Mouse (Mus musculus): Measurements from ENCODE around the gene Ube2l3.

GRCm38 (mm10) chr16:17220127-17220733 lies 17.8 kb upstream of the Ube2l3 start:
- TF ChIP-seq CTCF (conservative IDR thresholded peaks at IDR 0.05; ENCODE audit: insufficient read depth, insufficient read length, low read depth, low read length) = no peak
- no peak for TF ChIP-seq POLR2A (IDR thresholded peaks at IDR 0.05; ENCODE audit: low read depth, low read length)

All from kidney, adult 2 months (tissue).